In genomic region chr17:56005415-56006061, GRCm38 (mm10) we compare ENCODE assay signal across 8 mouse cellular contexts. TPM values are rescaled to one million over a fixed set of nuclear protein-coding genes. Genes with fewer than 3 reads are reported as not detected.
DNase-seq lines count a peak whose midpoint lies in the region; ATAC-seq lines count a peak whose summit lies in the region.

Stap2 (minus strand) TSS chr17:56005584.
Mpnd (plus strand) TSS chr17:56005711.

- H3K4me1 ChIP-seq in hindbrain, embryonic 13.5 days (replicated peaks): peaks cover 20% of the 10 kb centered on the region
- peaks cover 16% of the 10 kb centered on the region for H3K4me1 ChIP-seq in liver, embryonic 11.5 days (replicated peaks; ENCODE audit: control insufficient read depth, insufficient read depth, low read length)

- H3K4me3 ChIP-seq in hindbrain, embryonic 13.5 days: 0 out of 2 replicates have a peak within 1 kb of the TSS, but pooled peaks have one; percentile 2
- H3K4me3 ChIP-seq in liver, embryonic 11.5 days (ENCODE audit: low read depth, low read length): no peak within 1 kb of the TSS

- no peaks in the 10 kb centered on the region for H3K9me3 ChIP-seq in hindbrain, embryonic 13.5 days
- H3K9me3 ChIP-seq in liver, embryonic 11.5 days (ENCODE audit: control insufficient read depth, low read length): no peaks in the 10 kb centered on the region

- 60% methylated on average over 13 of the region's 13 CpGs for WGBS in hindbrain, embryonic 13.5 days
- WGBS in liver, embryonic 11.5 days: 26% methylated on average over 13 of the region's 13 CpGs

- no peak within 1 kb of the TSS for H3K4me2 ChIP-seq in hindbrain, embryonic 13.5 days
- peak within 1 kb of the TSS; percentile 23; the same call in 1 of the 2 replicates for H3K4me2 ChIP-seq in liver, embryonic 11.5 days

- ATAC-seq in hindbrain, embryonic 13.5 days (ENCODE audit: low FRiP score): no peak
- ATAC-seq in liver, embryonic 11.5 days (replicated peaks; ENCODE audit: low FRiP score): no peak

- no peak within 1 kb of the TSS for H3K27ac ChIP-seq in hindbrain, embryonic 13.5 days
- H3K27ac ChIP-seq in liver, embryonic 11.5 days (ENCODE audit: low read depth, low read length): no peak within 1 kb of the TSS; the same call in 1 of the 2 replicates

- DNase-seq in cerebellum, adult 18-20 months: peak; percentile 69 to 79
- no peak for DNase-seq in cerebellum, postnatal 4 days (ENCODE audit: low spot score in 2 of 2)
- DNase-seq in CD4-positive helper T cell, adult 2 months (ENCODE audit: low read depth, low spot score): peak; percentile 69
- DNase-seq in embryo, embryonic 11 days: peak; percentile 57
- DNase-seq in liver, embryonic 11.5 days (ENCODE audit: low spot score): no peak
- peak; percentile 53 for DNase-seq in yolk sac, embryonic 10.5 days (ENCODE audit: low spot score)
- no peak for DNase-seq in layer of hippocampus, postnatal 14 days (ENCODE audit: low spot score in 2 of 2)

- H3K27me3 ChIP-seq in hindbrain, embryonic 13.5 days: peaks cover 28% of the 10 kb centered on the region
- peaks cover 6% of the 10 kb centered on the region for H3K27me3 ChIP-seq in liver, embryonic 11.5 days (replicated peaks; ENCODE audit: control insufficient read depth, insufficient read depth, low read length)

- no peaks in the 10 kb centered on the region for H3K36me3 ChIP-seq in hindbrain, embryonic 13.5 days
- no peaks in the 10 kb centered on the region for H3K36me3 ChIP-seq in liver, embryonic 11.5 days (ENCODE audit: control insufficient read depth, insufficient read depth, low read length)

- no peak within 1 kb of the TSS for H3K9ac ChIP-seq in hindbrain, embryonic 13.5 days
- H3K9ac ChIP-seq in liver, embryonic 11.5 days (ENCODE audit: low read depth, low read length): peak within 1 kb of the TSS; percentile 2; the same call in 1 of the 2 replicates

RNA-seq across cellular contexts. Expression of gene Stap2, which starts in this region (rescaled TPM):
- polyA plus RNA-seq in hindbrain, embryonic 13.5 days (2015; fragmentation: Nextera tagmentation; extraction: Ambion mirVana): 5.7 and 5.8 TPM in 2 replicates
- 3.4 and 3.5 TPM in 2 replicates for polyA plus RNA-seq in liver, embryonic 11.5 days (2014; fragmentation: Nextera tagmentation; extraction: Ambion mirVana)
- total RNA-seq in layer of hippocampus, postnatal 14 days (2021): 1 to 10 TPM; 4.0 to 4.3 TPM

RNA-seq across cellular contexts. Expression of gene Mpnd, which starts in this region (rescaled TPM):
- 159 and 163 TPM in 2 replicates for polyA plus RNA-seq in hindbrain, embryonic 13.5 days (2015; fragmentation: Nextera tagmentation; extraction: Ambion mirVana)
- 42.5 and 47.9 TPM in 2 replicates for polyA plus RNA-seq in liver, embryonic 11.5 days (2014; fragmentation: Nextera tagmentation; extraction: Ambion mirVana)
- 100 to 1,000 TPM; 112 to 119 TPM for total RNA-seq in layer of hippocampus, postnatal 14 days (2021)

Comparison
In these comparisons a context has a peak if more than half of its experiments do, and no peak if none do; other contexts are left out.
1. DNase-seq: peak in cerebellum, adult 18-20 months (2 of 2), CD4-positive helper T cell, adult 2 months (single experiment), embryo, embryonic 11 days (single experiment) and yolk sac, embryonic 10.5 days (single experiment); none in cerebellum, postnatal 4 days (0 of 2), liver, embryonic 11.5 days (single experiment) and layer of hippocampus, postnatal 14 days (0 of 2).